Mouse (Mus musculus) small intestine, adult 2 months (tissue): ENCODE results near the gene Ankrd6.

Experiments used
- CTCF ChIP-seq: fragments of 200-500 bp; IDR thresholded peaks from 2 replicates; pipeline ENCODE4 v1.5.1; 2012; ENCODE audit warnings: low read depth, mild to moderate bottlenecking, control low read depth, inconsistent platforms, low read length, moderate library complexity, mixed read lengths; ENCODE audit not compliant: insufficient replicate concordance, insufficient read length; ENCODE audit errors: extremely low read depth
- POLR2A ChIP-seq: fragments of 200-500 bp; IDR thresholded peaks from 2 replicates; pipeline ENCODE4 v1.6.1; 2012; ENCODE audit warnings: low read depth, mild to moderate bottlenecking, control low read depth, inconsistent platforms, low read length, moderate library complexity

DNA sequence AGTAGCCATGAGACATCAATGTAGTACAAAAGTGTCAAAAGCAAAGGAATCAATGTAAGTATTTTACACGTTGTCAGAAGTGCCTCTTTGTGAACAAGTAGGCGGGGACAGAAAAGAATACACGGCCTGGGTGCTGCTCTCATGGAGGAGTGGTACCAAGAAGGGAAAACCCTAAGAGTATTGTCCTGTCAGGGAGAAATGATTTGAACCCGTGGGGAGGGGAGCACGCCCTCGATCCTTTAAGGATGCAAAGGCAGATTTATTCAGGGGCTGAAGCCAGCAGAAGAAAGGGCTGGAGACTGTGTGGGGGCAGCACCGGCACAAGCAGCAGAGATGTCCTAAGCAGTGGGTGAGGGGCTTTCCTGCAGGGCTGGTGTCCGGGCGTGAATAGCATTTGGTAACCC, 26.7 kb downstream of the Ankrd6 start:
- no peak for TF ChIP-seq CTCF
- no peak for TF ChIP-seq POLR2A
